8 mouse cellular contexts compared by ENCODE assay signal in genomic region chr2:132144971-132145691, GRCm38 (mm10). TPM values are rescaled to one million over a fixed set of nuclear protein-coding genes. Genes with fewer than 3 reads are reported as not detected.
DNase-seq lines count a peak whose midpoint lies in the region; ATAC-seq and TF ChIP-seq lines count a peak whose summit lies in the region.

Gene Slc23a2, minus strand, starts transcription at chr2:132145108.

- DNase-seq in ES-E14 (ENCODE audit: low read depth, low spot score) = no peak
- peak; percentile 71 for DNase-seq in adrenal gland, postnatal 25 days
- DNase-seq in forebrain, embryonic 10.5 days (ENCODE audit: extremely low spot score, low spot score) = peak; percentile 43
- peak; percentile 66 to 76 for DNase-seq in kidney, postnatal 4 days
- DNase-seq in lung, embryonic 14.5 days = peak; percentile 81
- peak; percentile 22 for DNase-seq in yolk sac, embryonic 10.5 days (ENCODE audit: low spot score)

- H3K4me1 ChIP-seq in ES-E14 (ENCODE audit: control insufficient read depth in 2 of 2, insufficient read depth in 2 of 2, low read length in 2 of 2, poor library complexity in 1 of 2) = peaks cover 0 to 3% of the 10 kb centered on the region in 2 experiments; a peak in 1 of 4 replicates
- peaks cover 34% of the 10 kb centered on the region for H3K4me1 ChIP-seq in forebrain, embryonic 10.5 days
- peaks cover 6% of the 10 kb centered on the region for H3K4me1 ChIP-seq in heart, embryonic 16.5 days (ENCODE audit: control insufficient read depth, insufficient read depth, low read length)
- H3K4me1 ChIP-seq in lung, embryonic 14.5 days (ENCODE audit: insufficient read depth) = peaks cover 3% of the 10 kb centered on the region; the same call in 1 of the 2 replicates
- peaks cover 8% of the 10 kb centered on the region for H3K4me1 ChIP-seq in olfactory bulb, adult 2 months (ENCODE audit: control insufficient read depth, insufficient read depth, low read length)

- ATAC-seq in heart, embryonic 16.5 days (replicated peaks; ENCODE audit: extremely low read depth, insufficient read depth, low FRiP score) = peak; percentile 83
- peak; percentile 78 for ATAC-seq in lung, embryonic 14.5 days (ENCODE audit: insufficient read depth)

- in situ Hi-C loops in ES-E14 (cut with MboI; ENCODE audit: low sequenced_read_pairs in 2 of 2, unreplicated experiment in 2 of 2) = loop anchor here in 1 of 2 experiments (10.0 kb wide), 1 partner anchor 100 kb away; the partner anchor contains the start of gene Tmem230

- H3K36me3 ChIP-seq in ES-E14 (ENCODE audit: control insufficient read depth, insufficient read depth, low read length, poor library complexity, severe bottlenecking) = peaks cover 3% of the 10 kb centered on the region; the same call in 1 of the 2 replicates
- H3K36me3 ChIP-seq in forebrain, embryonic 10.5 days (replicated peaks) = peaks cover 7% of the 10 kb centered on the region
- 0 out of 2 replicates have a peak, but pooled peaks cover 2% of the 10 kb centered on the region for H3K36me3 ChIP-seq in heart, embryonic 16.5 days (ENCODE audit: control insufficient read depth, insufficient read depth)
- H3K36me3 ChIP-seq in lung, embryonic 14.5 days (ENCODE audit: insufficient read depth) = no peaks in the 10 kb centered on the region

- TF ChIP-seq POLR2A in olfactory bulb, adult 2 months (IDR thresholded peaks at IDR 0.05; ENCODE audit: insufficient read depth, low read depth, low read length) = peak; percentile 70

- peaks cover 30% of the 10 kb centered on the region for H3K27me3 ChIP-seq in forebrain, embryonic 10.5 days (ENCODE audit: poor library complexity, severe bottlenecking)
- no peaks in the 10 kb centered on the region; the same call in 1 of the 2 replicates for H3K27me3 ChIP-seq in heart, embryonic 16.5 days (ENCODE audit: control insufficient read depth, insufficient read depth, low read length)
- peaks cover 4% of the 10 kb centered on the region; the same call in 1 of the 2 replicates for H3K27me3 ChIP-seq in lung, embryonic 14.5 days (ENCODE audit: insufficient read depth, low read length)

- TF ChIP-seq CTCF in lung, embryonic 14.5 days (IDR thresholded peaks at IDR 0.05; ENCODE audit: low read depth) = no peak
- TF ChIP-seq CTCF in olfactory bulb, adult 2 months (IDR thresholded peaks at IDR 0.05; ENCODE audit: insufficient read depth, low read depth, low read length) = no peak

- peak within 1 kb of the TSS; percentile 87 for H3K9ac ChIP-seq in ES-E14 (ENCODE audit: insufficient read depth, low read depth, low read length, poor library complexity, severe bottlenecking)
- peak within 1 kb of the TSS; percentile 90 for H3K9ac ChIP-seq in heart, embryonic 16.5 days (ENCODE audit: low read length)
- H3K9ac ChIP-seq in lung, embryonic 14.5 days = peak within 1 kb of the TSS; percentile 76

- 5% methylated on average over 60 of the region's 68 CpGs for WGBS in forebrain, embryonic 10.5 days
- under 1% methylated on average over 41 of the region's 68 CpGs for WGBS in heart, embryonic 16.5 days
- under 1% methylated on average over 50 of the region's 68 CpGs for WGBS in lung, embryonic 14.5 days
- 8% methylated on average over 52 of the region's 68 CpGs for WGBS in olfactory bulb, adult 2 months

- H3K4me2 ChIP-seq in heart, embryonic 16.5 days (ENCODE audit: low read depth, low read length) = peak within 1 kb of the TSS; percentile 100
- H3K4me2 ChIP-seq in lung, embryonic 14.5 days = peak within 1 kb of the TSS; percentile 89

- no peaks in the 10 kb centered on the region for H3K9me3 ChIP-seq in ES-E14 (ENCODE audit: control insufficient read depth, insufficient read depth, low read depth, low read length)
- H3K9me3 ChIP-seq in forebrain, embryonic 10.5 days = no peaks in the 10 kb centered on the region
- H3K9me3 ChIP-seq in heart, embryonic 16.5 days (replicated peaks; ENCODE audit: control insufficient read depth, low read length) = no peaks in the 10 kb centered on the region
- no peaks in the 10 kb centered on the region for H3K9me3 ChIP-seq in lung, embryonic 14.5 days (ENCODE audit: low read depth, low read length)

- H3K4me3 ChIP-seq in ES-E14 (ENCODE audit: insufficient read depth in 1 of 2, low read depth in 1 of 2, low read length in 2 of 2, poor library complexity in 1 of 2, severe bottlenecking in 1 of 2) = peak within 1 kb of the TSS; percentile 89 to 98
- H3K4me3 ChIP-seq in forebrain, embryonic 10.5 days = peak within 1 kb of the TSS; percentile 86
- H3K4me3 ChIP-seq in heart, embryonic 16.5 days (ENCODE audit: low read length) = peak within 1 kb of the TSS; percentile 94
- H3K4me3 ChIP-seq in lung, embryonic 14.5 days (ENCODE audit: low read depth, low read length) = peak within 1 kb of the TSS; percentile 84
- peak within 1 kb of the TSS; percentile 62 for H3K4me3 ChIP-seq in olfactory bulb, adult 2 months (ENCODE audit: insufficient read depth, low read depth, low read length)

- no peak within 1 kb of the TSS for H3K27ac ChIP-seq in ES-E14 (ENCODE audit: insufficient read depth, low read depth, low read length, poor library complexity, severe bottlenecking)
- peak within 1 kb of the TSS; percentile 86 for H3K27ac ChIP-seq in forebrain, embryonic 10.5 days
- peak within 1 kb of the TSS; percentile 23 for H3K27ac ChIP-seq in heart, embryonic 16.5 days (ENCODE audit: low read length)
- peak within 1 kb of the TSS; percentile 18; the same call in 1 of the 2 replicates for H3K27ac ChIP-seq in lung, embryonic 14.5 days (ENCODE audit: low read depth)
- H3K27ac ChIP-seq in olfactory bulb, adult 2 months (ENCODE audit: insufficient read depth, low read depth, low read length) = peak within 1 kb of the TSS; percentile 95

TF ChIP-seq in ES-E14, 5 proteins besides CTCF, POLR2A, EP300 and RAD21:
- no peak for TF ChIP-seq ZNF384 (IDR thresholded peaks at IDR 0.05; ENCODE audit: low read depth, low read length)
- TF ChIP-seq CHD2 (IDR thresholded peaks at IDR 0.05; ENCODE audit: low read depth, low read length) = no peak
- TF ChIP-seq ZC3H11A (IDR thresholded peaks at IDR 0.05; ENCODE audit: borderline replicate concordance, low read depth, low read length) = no peak
- TF ChIP-seq HCFC1 (IDR thresholded peaks at IDR 0.05; ENCODE audit: borderline replicate concordance, insufficient read depth, low read length) = no peak
- no peak for TF ChIP-seq MAFK (IDR thresholded peaks at IDR 0.05; ENCODE audit: insufficient read depth, low read depth, low read length)

RNA-seq across cellular contexts. Expression of gene Slc23a2, which starts in this region (rescaled TPM):
- total RNA-seq in ES-E14 (2012; rRNA removed) = 33.7 and 43.5 TPM in 2 replicates
- 61.4 and 68.0 TPM in 2 replicates for total RNA-seq in adrenal gland, postnatal 25 days (2021)
- 10.9 and 12.6 TPM in 2 replicates for polyA plus RNA-seq in forebrain, embryonic 10.5 days (2016; fragmentation: Nextera tagmentation; extraction: Ambion mirVana)
- 9.5 and 10.4 TPM in 2 replicates for polyA plus RNA-seq in heart, embryonic 16.5 days (2015; fragmentation: Nextera tagmentation; extraction: Ambion mirVana)
- 13.8 and 17.3 TPM in 2 replicates for polyA plus RNA-seq in lung, embryonic 14.5 days (2014; fragmentation: Nextera tagmentation; extraction: Ambion mirVana)
- not detected in 2 replicates for polyA plus RNA-seq in olfactory bulb, adult 2 months (2012; ENCODE audit: insufficient read depth, insufficient read length, low replicate concordance, missing spikeins)

Comparison
In these comparisons a context has a peak if more than half of its experiments do, and no peak if none do; other contexts are left out.
1. RNA of gene Slc23a2 (polyA plus RNA-seq): not detected in olfactory bulb, adult 2 months; 13.8 to 17.3 TPM in lung, embryonic 14.5 days, 10.9 to 12.6 TPM in forebrain, embryonic 10.5 days and 9.5 to 10.4 TPM in heart, embryonic 16.5 days; every median in the first group is over 10 times any median in the second.
2. Peak in every context shown above with its lines, with median percentiles within 50 percentile points of each other: H3K4me3 ChIP-seq and H3K9ac ChIP-seq.